Mouse (Mus musculus) limb, embryonic 15.5 days (tissue): ENCODE results near the gene Rab33b. TPM values are rescaled to one million over a fixed set of nuclear protein-coding genes. Genes with fewer than 3 reads are reported as not detected.

Source experiments
- ATAC-seq: fragments of 200-750 bp; cut with Nextera tagmentation; 2 replicates; pipeline ENCODE4 v1.8.0; 2017; ENCODE audit warnings: low read depth, moderate TSS enrichment; ENCODE audit not compliant: insufficient number of reproducible peaks, low FRiP score, low TSS enrichment
- H3K27ac ChIP-seq: fragments of 300-500 bp; sonication (generic); 2 replicates; pipeline ENCODE4 v1.5.1; 2015; ENCODE audit warnings: moderate library complexity, mild to moderate bottlenecking, inconsistent platforms
- H3K27me3 ChIP-seq: fragments of 300-500 bp; sonication (generic); 2 replicates; pipeline ENCODE4 v1.6.1; 2015; ENCODE audit warnings: inconsistent platforms
- H3K36me3 ChIP-seq: fragments of 300-500 bp; sonication (generic); 2 replicates; pipeline ENCODE4 v1.6.1; 2015; ENCODE audit warnings: inconsistent platforms
- H3K4me1 ChIP-seq: fragments of 300-500 bp; sonication (generic); 2 replicates; pipeline ENCODE4 v1.6.1; 2015; ENCODE audit warnings: inconsistent platforms
- H3K4me2 ChIP-seq: fragments of 300-500 bp; sonication (generic); 2 replicates; pipeline ENCODE4 v1.6.1; 2015; ENCODE audit warnings: mild to moderate bottlenecking, inconsistent platforms
- H3K4me3 ChIP-seq: fragments of 300-500 bp; sonication (generic); 2 replicates; pipeline ENCODE4 v1.5.1; 2015; ENCODE audit warnings: mild to moderate bottlenecking, inconsistent platforms
- H3K9ac ChIP-seq: fragments of 300-500 bp; sonication (generic); 2 replicates; pipeline ENCODE4 v1.6.1; 2015; ENCODE audit warnings: inconsistent platforms
- H3K9me3 ChIP-seq: fragments of 300-500 bp; sonication (generic); 2 replicates; pipeline ENCODE4 v1.6.1; 2016; ENCODE audit warnings: inconsistent platforms
- WGBS: fragments of 180-500 bp; shearing (Covaris S2); methylation state at CpG from one replicate; pipeline ENCODE4 v1.1.7; 2015; 5-methylcytosine and 5-hydroxymethylcytosine counted together
- polyA plus RNA-seq: library from polyadenylated mRNA; unstranded; fragments of >200 nt; fragmentation: Nextera tagmentation; extraction: Ambion mirVana; gene quantifications from 2 replicates; pipeline ENCODE4 v1.2.1, GENCODE M21; 2015

The Rab33b gene
- polyA plus RNA-seq, 1 experiment from 2014 or later: 29.5 TPM

- H3K4me1 ChIP-seq: 0 out of 2 replicates have a peak, but pooled peaks cover 5% of the 10 kb centered on the region
- no peak for ATAC-seq
- H3K4me3 ChIP-seq: no peak overlapping the region
- no peak overlapping the region for H3K27ac ChIP-seq
- peaks cover 40% of the 10 kb centered on the region for H3K36me3 ChIP-seq
- 81% methylated on average over 12 of the region's 12 CpGs for WGBS
- H3K4me2 ChIP-seq: no peak overlapping the region
- H3K27me3 ChIP-seq: no peaks in the 10 kb centered on the region
- H3K9ac ChIP-seq: no peak overlapping the region
- H3K9me3 ChIP-seq: no peaks in the 10 kb centered on the region
These were observed 34.4 kb downstream of the Rab33b start for GRCm38 (mm10) chr3:51517878-51518762.

DNA sequence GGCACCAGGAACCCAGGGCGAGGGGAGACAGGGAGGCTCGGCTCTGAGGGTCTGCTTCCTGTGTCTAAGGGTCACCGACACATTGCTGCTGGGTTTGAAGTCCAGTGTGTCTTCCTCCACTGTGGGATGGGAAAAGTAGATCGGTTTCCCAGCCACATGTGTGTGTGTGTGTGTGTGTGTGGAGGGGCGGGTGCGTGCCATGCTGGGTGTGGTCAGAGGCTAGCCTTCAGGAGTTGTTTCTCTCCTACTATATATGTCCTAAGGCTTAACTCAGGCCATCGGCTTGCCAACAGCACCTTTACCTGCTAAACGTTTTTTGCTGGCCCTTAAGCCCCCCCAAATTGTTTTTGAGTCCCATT, 35.0 kb downstream of the Rab33b start:
- Histone ChIP-seq H3K4me1 (0 out of 2 replicates have a peak, but pooled peaks cover 5% of the 10 kb centered on the region), H3K27me3 (no peaks in the 10 kb centered on the region), H3K4me3 (no peak overlapping the region), H3K36me3 (peaks cover 46% of the 10 kb centered on the region), H3K27ac (no peak overlapping the region), H3K9me3 (no peaks in the 10 kb centered on the region), H3K4me2 (no peak overlapping the region), H3K9ac (no peak overlapping the region)
- WGBS: 64% methylated on average over 8 of the region's 8 CpGs
- ATAC-seq: no peak

- Histone ChIP-seq H3K36me3 (peaks cover 72% of the 10 kb centered on the region), H3K27ac (no peak overlapping the region), H3K9ac (no peak overlapping the region), H3K4me3 (no peak overlapping the region), H3K27me3 (no peaks in the 10 kb centered on the region), H3K4me1 (0 out of 2 replicates have a peak, but pooled peaks cover 3% of the 10 kb centered on the region), H3K9me3 (no peaks in the 10 kb centered on the region), H3K4me2 (no peak overlapping the region)
- ATAC-seq: peak; percentile 44; the same call in 1 of the 2 replicates
- WGBS: 95% methylated on average over 14 of the region's 14 CpGs
These were observed 37.5 kb downstream of the Rab33b start for GRCm38 (mm10) chr3:51521262-51521661.

- H3K4me2 ChIP-seq: no peak overlapping the region
- no peak overlapping the region for H3K9ac ChIP-seq
- H3K4me3 ChIP-seq: no peak overlapping the region
- H3K27ac ChIP-seq: no peak overlapping the region
- peaks cover 91% of the 10 kb centered on the region for H3K36me3 ChIP-seq
- H3K4me1 ChIP-seq: 0 out of 2 replicates have a peak, but pooled peaks cover 3% of the 10 kb centered on the region
- H3K27me3 ChIP-seq: no peaks in the 10 kb centered on the region
- ATAC-seq: no peak
- H3K9me3 ChIP-seq: no peaks in the 10 kb centered on the region
- 83% methylated on average over 16 of the region's 16 CpGs for WGBS
These were observed 41.6 kb downstream of the Rab33b start for GRCm38 (mm10) chr3:51525186-51525785.

- no peak overlapping the region for H3K4me3 ChIP-seq
- 89% methylated on average over 13 of the region's 13 CpGs for WGBS
- no peak overlapping the region for H3K27ac ChIP-seq
- no peaks in the 10 kb centered on the region for H3K9me3 ChIP-seq
- ATAC-seq: no peak
- H3K4me2 ChIP-seq: no peak overlapping the region
- H3K36me3 ChIP-seq: peaks cover 90% of the 10 kb centered on the region
- no peak overlapping the region for H3K9ac ChIP-seq
- peaks cover 6% of the 10 kb centered on the region for H3K4me1 ChIP-seq
- H3K27me3 ChIP-seq: no peaks in the 10 kb centered on the region
These were observed 43.2 kb downstream of the Rab33b start for GRCm38 (mm10) chr3:51526891-51527290.

DNA sequence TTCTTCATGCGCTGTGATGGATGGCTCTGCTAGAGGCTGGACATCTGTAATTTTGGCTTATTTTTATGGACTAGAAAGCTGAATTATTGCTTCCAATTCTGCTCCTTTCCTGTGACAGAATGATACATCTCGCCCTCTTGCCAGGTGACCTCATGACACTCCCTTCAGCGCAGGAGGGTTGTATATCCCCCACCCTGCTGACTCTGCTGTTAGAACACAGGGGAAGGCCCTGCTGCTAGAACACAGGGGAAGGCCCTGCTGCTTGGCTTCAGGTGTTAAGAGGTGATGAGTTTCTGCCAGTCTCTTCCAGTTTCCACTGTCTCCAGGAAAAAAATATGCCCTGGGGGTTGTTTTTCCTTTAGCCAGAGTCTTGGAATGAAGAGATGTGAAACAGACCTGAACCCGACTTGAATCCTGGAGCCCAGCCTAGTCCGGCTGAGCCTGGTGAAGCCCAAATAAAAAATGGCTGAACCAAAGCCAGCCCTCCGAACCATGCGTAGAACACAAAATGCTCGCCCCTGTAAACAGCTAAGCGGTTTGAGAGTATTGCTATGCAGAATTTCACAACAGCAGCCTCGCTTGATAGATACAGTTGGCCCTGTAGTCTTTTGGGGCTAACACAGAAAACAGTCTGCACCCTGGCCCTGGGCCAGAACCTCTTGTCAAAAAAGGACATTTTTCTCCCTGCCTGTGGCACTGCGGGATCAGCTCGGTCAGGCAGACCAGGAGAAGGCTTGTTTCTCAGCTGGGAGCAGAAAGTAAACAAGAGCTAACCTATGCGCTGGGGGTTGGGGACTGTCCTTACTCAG, 48.0 kb downstream of the Rab33b start:
- ATAC-seq: peak; percentile 57
- Histone ChIP-seq H3K36me3 (peaks cover 77% of the 10 kb centered on the region), H3K27me3 (no peaks in the 10 kb centered on the region), H3K9me3 (no peaks in the 10 kb centered on the region), H3K4me1 (peaks cover 15% of the 10 kb centered on the region), H3K4me2 (no peak overlapping the region), H3K4me3 (no peak overlapping the region), H3K9ac (no peak overlapping the region), H3K27ac (peak overlapping the region; percentile 72)
- WGBS: 59% methylated on average over 13 of the region's 13 CpGs

- peaks cover 73% of the 10 kb centered on the region for H3K36me3 ChIP-seq
- H3K27ac ChIP-seq: peak overlapping the region; percentile 72
- H3K4me1 ChIP-seq: peaks cover 15% of the 10 kb centered on the region
- no peak overlapping the region for H3K4me3 ChIP-seq
- no peak overlapping the region for H3K9ac ChIP-seq
- no peaks in the 10 kb centered on the region for H3K9me3 ChIP-seq
- no peak overlapping the region for H3K4me2 ChIP-seq
- ATAC-seq: no peak; the same call in 1 of the 2 replicates
- 71% methylated on average over 5 of the region's 5 CpGs for WGBS
- no peaks in the 10 kb centered on the region for H3K27me3 ChIP-seq
These were observed 48.5 kb downstream of the Rab33b start for GRCm38 (mm10) chr3:51532282-51532620.

DNA sequence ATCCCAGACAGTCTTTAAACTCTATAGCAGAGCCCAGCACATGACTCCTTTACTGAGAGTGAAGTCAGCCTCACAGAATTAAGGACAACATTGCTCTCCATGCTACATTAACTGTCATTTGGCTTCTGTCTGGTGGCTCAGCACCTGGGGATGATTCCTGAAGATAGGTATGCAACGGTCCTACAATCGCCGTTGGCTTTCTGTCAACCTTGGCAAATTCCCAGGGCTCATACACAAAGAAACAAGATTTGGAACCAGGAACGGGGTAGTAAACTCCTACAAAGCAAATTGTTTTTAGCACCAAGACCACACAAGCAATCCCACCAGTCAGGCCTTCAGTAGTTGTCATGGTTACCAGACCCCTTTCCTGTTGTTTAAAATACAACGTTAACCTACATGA, 49.9 kb downstream of the Rab33b start:
- WGBS: 65% methylated on average over 5 of the region's 5 CpGs
- H3K4me3 ChIP-seq: no peak overlapping the region
- no peak overlapping the region for H3K9ac ChIP-seq
- H3K4me2 ChIP-seq: no peak overlapping the region
- H3K27ac ChIP-seq: no peak overlapping the region
- H3K36me3 ChIP-seq: peaks cover 74% of the 10 kb centered on the region
- ATAC-seq: no peak
- no peaks in the 10 kb centered on the region for H3K27me3 ChIP-seq
- peaks cover 15% of the 10 kb centered on the region for H3K4me1 ChIP-seq
- no peaks in the 10 kb centered on the region for H3K9me3 ChIP-seq

DNA sequence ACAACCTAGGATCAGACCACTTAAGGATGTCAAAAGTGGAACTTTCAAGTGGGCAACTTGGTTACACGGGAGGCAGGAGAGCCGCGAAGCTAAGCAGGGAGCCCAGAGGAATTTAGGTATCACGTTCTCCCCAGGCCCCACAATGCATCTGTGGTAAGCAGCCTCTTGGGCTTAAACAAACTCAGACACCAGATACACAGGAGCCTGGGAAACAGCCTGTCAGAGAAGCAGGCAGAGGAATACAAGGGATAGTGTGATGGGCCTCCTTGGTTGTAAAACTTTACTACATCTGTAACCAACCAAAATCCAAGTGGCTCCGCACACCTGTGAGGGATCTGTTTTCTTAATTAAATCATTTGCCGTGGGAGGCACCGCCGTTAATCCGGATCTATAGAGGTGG, 50.3 kb downstream of the Rab33b start:
- Histone ChIP-seq H3K4me3 (no peak overlapping the region), H3K9ac (no peak overlapping the region), H3K36me3 (peaks cover 74% of the 10 kb centered on the region), H3K27ac (no peak overlapping the region), H3K9me3 (no peaks in the 10 kb centered on the region), H3K27me3 (no peaks in the 10 kb centered on the region), H3K4me2 (no peak overlapping the region), H3K4me1 (peaks cover 15% of the 10 kb centered on the region)
- 58% methylated on average over 9 of the region's 9 CpGs for WGBS
- no peak for ATAC-seq

DNA sequence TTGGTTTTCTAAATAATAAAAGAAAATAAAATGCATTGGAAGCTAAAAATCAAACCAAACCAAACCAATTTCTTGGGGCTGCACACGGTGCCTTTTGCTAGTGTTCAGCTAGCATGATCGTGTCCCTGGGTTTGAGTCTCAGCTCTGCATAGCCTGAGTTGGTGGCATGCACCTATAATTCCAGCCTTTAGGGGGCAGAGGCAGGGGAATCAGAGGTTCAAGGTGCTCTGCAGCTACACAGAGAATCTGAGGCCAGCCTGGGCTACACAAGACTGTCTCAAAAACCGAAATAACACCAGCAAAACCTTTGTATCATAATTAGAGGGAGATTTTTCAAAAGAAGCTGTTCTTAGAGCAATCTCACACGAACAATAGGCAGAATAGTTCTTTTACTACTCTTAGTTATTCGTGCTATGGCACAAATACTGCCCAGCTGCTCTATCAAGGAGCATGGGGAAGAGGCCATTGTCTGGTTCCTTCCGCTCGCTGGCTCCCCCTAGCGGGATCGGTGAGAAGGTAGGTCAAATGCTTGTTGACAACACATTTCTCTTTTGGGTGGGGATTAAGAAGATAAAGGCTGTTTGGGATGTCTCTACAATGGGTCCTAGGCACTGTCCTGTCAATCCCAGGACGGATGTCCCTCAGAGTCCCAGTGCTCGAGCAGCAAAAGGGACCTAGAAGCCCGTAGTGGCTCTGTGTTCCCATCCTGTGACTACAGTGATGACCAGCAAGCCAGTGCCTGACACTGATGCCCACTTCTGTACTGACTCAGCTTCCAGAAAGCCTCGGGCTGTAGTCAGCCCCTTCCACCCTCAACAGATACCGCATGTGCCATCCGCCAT, 56.1 kb downstream of the Rab33b start:
- peaks cover 65% of the 10 kb centered on the region for H3K36me3 ChIP-seq
- no peaks in the 10 kb centered on the region for H3K9me3 ChIP-seq
- H3K4me1 ChIP-seq: no peaks in the 10 kb centered on the region
- 59% methylated on average over 15 of the region's 15 CpGs for WGBS
- no peak overlapping the region for H3K27ac ChIP-seq
- H3K9ac ChIP-seq: no peak overlapping the region
- H3K4me2 ChIP-seq: no peak overlapping the region
- no peak overlapping the region for H3K4me3 ChIP-seq
- ATAC-seq: no peak
- H3K27me3 ChIP-seq: no peaks in the 10 kb centered on the region

DNA sequence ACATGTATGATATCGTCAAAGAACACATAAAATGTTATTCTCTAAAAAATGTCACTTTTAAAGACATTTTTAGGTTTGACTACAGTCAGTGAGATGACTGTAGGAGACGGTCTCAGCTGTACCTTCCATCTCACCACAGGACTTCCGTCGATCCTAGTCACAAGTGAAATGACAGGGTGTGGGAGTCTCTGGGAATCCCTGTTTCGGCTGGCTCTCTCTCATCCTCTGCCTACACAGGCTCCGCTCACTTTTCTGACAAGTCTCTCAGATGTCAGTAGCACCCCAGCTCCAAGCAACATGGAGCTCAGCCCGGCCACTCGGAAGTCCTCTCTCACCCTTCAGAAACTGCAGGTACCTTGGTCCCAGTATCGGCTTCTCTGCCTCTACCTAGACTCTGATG, 56.9 kb downstream of the Rab33b start:
- Histone ChIP-seq H3K4me2 (no peak overlapping the region), H3K4me1 (no peaks in the 10 kb centered on the region), H3K27me3 (no peaks in the 10 kb centered on the region), H3K27ac (no peak overlapping the region), H3K36me3 (peaks cover 60% of the 10 kb centered on the region), H3K9ac (no peak overlapping the region), H3K9me3 (no peaks in the 10 kb centered on the region), H3K4me3 (no peak overlapping the region)
- no peak for ATAC-seq
- WGBS: 94% methylated on average over 9 of the region's 9 CpGs
